Mouse (Mus musculus) MN1 (cell line): ENCODE measurements around the gene Cyb561d1.

Experiments
- DNase-seq: peaks from one replicate; pipeline ENCODE4 v3.0.0-alpha.2; 2016; ENCODE audit warnings: low spot score

Cyb561d1 gene

DNA sequence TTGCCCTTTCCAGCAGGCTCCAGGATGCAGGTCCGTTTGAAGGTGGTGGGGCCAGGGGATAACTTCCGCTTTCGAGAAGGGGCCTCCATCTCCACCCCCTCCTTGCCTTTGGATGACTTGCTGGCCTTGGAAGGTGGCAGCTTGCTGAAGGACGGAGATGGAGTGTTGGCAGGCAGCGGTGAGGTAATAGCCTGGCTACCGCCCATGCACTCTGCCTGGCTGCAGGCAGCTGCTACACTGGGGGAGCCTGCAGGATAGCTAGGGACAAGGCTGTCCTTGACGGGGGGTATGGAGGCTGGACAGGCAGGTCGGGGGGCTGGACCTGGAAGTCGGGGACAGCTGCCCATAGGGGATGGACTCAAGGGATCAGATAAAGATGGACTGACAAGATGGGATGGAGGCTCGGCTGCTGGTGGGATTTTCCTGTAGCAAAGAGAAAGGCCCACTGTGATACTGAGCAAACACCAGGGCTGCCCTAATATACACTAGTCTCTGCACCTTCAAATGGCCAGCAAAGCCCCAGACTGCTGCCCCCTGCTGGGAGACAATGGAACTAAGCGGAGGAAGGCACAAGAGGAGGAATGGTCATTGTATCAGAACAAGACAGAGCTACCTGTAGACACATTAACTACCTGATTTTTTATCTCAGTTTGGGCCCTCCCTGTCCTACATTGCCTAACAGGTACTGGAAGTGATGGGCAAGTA, 2.8 kb upstream of the Cyb561d1 start:
- peak; percentile 73 for DNase-seq

DNA sequence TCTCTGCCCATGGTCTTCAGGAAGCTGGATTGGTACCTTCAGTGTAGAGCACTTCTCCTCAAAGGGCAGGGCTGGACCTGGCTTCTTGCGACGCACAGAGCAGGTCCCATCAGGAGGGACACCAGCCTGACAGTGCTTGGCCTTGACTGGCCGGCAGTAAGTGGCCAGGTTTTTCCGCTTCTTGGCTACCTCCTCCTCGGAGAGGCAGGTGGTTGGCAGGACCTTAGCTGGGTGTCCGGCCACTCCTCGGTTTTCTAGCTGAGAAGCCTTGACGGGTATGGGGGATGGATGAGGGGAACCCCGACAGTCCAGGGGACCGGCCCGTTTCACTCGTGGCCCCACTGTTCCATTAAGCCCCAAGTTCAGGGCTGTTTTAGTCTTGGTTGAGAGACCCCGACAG, 2.2 kb upstream of the Cyb561d1 start:
- no peak for DNase-seq

DNA sequence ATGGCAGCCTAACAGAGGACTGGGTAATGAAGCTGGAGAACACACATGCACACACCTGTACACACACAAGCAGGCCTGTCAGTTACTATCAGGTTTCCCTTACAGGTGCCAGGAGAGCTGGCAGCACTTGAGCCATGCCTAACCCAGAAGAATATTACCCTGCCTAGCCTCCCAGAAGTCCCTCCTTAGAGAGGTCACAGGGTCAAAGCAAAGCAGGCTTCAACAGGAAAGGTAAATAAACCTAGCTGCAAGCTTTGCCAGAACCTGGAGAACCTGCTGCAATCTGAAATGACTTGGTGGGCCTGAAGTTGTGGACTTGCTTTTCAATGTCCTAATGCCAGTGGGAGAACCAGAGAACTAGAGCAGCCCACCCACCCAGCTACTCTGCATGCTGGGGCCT, 1.5 kb upstream of the Cyb561d1 start:
- no peak for DNase-seq

DNA sequence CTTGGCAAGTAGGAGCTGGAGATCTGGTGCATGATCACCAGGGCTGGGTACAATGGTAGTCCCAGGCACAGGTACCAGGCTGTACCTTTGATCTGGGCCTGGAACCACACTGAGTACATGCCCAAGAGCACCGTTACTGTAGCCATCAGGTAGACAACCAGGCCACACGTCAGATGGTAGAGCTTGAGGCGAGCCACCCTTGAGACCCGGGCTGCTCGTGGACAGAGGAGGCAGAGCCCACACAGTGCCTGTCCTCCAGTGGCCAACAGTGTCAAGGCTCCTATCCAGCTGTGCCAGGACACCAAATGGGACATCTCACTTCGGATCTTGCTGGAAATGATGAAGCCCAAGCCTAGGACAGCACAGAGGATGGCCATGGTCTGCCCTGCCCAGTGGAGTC, 1.8 kb downstream of the Cyb561d1 start:
- no peak for DNase-seq

DNA sequence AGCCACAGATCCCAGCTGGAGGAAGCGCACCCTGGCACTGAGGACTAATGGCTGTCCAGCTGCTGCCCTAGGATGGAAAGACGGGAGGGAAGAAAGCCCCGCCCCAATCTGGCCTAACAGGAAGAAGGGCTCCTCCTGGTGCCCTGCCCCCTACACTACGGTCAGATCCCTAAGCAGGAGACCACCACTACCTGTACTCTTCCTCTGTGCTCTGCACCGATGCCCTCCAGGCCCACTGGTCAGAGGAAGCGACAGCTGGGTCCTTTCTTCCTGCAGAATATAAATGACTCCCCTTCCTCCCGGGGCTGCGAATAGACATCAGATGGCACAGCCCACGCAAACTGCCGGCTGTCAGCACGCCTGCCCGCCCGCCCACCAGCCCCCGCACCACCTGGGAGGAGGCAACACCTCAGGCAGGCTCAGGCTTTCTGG, 3.9 kb downstream of the Cyb561d1 start:
- DNase-seq, result no peak

DNA sequence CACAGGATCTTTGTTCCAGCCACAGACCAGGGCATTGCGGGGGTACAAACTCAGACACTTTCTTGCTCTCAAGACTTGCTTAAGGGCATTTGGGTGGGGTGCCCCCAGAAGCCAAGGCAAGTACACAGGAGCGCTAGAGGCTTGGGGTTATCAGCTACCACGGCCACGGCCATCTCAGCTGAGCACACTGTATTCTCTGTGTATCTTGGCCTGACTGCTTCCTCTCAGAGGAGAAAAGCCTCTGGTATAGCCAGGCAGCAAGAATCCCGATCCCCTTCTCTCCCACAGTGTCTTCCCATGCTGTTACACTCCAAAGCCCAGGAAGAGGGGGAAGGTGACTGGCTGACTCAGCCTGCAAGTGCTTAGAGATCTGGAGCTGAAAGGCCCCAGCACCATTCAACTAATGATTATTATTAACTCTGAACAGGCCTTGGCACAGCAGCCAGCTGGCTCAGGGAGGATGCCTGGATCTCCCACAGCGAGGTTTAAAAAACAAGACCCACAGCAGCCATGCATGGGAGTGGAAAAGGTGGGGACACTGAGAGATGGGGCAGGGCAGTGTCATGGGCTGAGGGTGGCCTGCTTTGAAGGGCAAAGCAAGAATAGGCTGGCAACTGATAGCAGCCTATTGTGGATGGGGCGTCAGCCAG, 4.9 kb downstream of the Cyb561d1 start:
- DNase-seq, result peak; percentile 62

DNA sequence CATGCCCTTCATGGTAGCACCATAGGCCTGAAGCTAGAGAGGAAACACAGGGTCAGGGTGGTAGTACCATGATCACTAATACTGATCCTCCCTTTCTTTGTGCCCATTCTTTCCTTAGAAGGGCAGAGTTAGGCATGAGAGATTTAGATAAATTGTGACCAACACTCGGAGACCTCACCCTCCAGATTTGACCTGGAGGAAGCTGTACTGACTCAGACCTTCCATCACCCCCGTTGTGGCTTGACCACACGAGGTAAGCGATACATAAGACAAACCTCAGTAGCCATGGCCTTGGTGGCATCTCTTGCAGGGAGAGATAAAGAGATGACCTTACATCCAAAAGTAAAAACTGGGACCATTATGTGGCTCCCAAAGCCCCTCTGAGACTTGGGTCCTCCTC, 5.7 kb downstream of the Cyb561d1 start:
- DNase-seq, result no peak

DNA sequence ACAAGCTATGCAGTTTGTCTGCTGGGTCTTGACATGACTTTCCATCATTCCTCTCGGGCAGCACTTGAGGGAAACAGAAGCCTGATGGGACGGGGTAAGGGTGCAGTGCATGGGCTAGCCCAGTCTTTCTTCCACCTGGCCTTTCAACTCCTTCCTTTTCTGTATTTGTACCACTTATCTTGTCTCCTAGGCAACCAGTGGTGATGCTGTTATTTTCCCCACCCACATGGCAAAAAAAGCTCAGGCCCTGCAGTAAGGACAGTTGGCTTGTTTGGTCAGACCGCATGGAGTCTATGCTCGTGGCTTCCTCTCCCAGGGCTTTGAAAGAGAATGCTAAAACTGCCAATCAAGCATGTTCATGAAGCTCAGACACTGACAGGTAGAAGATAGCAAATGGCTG, 7.3 kb downstream of the Cyb561d1 start:
- no peak for DNase-seq

DNA sequence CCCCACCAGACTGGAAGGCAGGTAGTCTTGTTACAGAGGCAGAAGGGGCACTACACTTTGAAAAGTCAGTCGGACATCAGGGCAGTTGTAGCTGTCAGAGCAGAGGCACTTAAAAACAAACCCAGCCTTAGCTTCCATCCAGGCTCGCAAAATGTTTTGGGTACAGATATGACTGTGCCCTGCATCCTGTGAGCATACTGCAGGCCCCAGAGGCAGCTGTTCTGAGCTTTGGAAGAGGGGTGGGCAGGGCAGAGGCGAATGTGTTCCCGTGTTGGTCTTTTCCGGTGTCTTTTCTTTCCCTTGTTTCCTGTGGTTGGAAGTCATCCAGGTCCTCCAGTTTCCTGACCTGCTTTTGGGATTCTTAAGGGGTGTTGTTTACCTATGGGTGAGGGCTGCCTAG, 11.1 kb downstream of the Cyb561d1 start:
- no peak for DNase-seq

DNA sequence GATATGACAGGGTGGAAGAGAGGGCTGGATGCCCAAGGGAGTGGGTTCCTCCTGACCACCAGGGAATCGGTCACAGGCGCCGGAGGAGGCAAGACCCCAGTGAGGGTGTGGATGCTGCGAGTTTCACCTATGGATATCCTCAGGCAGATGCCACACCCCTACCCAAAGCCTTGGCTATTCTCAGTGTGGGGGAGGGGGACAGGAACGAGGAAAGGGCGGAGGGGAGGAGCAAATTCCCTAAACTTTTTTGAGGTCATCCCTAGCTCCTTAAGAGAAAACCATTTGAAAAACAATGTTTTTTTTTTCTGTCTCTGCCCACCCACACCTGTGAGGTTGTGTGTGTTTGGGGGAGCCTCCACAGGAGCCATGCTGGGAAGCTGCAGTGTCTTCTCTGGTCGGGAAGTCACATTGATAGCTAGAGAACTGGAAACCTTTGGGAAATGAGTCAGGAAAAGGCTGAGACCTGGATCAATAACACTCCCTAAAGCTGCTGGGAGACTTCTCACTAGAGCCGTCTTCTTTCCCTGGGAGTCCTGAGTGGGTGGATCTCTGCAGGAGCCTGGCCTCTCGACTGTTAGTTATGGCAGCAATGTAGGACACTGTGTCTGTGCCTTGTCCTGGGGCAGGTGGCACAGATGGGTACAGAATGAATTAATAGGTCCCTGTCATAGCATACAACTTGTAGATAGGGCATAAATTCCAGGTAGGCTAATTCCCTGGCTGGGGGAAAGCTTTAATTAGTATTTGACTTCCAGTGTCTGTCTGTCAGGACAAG, 12.1 kb downstream of the Cyb561d1 start:
- DNase-seq, result no peak

DNA sequence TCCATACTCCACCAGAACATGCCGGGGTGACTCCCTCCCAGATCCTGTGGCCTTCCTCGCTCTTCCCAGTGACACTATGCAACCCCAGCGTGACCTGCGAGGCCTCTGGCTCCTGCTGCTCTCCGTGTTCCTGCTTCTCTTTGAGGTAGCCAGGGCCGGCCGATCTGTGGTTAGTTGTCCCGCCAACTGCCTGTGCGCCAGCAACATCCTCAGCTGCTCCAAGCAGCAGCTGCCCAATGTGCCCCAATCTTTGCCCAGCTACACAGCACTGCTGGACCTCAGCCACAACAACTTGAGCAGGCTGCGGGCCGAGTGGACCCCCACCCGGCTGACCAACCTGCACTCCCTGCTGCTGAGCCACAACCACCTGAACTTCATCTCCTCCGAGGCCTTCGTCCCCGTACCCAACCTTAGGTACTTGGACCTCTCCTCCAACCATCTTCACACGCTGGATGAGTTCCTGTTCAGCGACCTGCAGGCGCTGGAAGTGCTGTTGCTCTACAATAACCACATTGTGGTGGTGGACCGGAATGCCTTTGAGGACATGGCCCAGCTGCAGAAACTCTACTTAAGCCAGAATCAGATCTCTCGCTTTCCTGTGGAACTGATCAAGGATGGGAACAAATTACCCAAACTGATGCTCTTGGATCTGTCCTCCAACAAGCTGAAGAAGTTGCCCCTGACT, 13.8 kb downstream of the Cyb561d1 start:
- DNase-seq, result no peak

DNA sequence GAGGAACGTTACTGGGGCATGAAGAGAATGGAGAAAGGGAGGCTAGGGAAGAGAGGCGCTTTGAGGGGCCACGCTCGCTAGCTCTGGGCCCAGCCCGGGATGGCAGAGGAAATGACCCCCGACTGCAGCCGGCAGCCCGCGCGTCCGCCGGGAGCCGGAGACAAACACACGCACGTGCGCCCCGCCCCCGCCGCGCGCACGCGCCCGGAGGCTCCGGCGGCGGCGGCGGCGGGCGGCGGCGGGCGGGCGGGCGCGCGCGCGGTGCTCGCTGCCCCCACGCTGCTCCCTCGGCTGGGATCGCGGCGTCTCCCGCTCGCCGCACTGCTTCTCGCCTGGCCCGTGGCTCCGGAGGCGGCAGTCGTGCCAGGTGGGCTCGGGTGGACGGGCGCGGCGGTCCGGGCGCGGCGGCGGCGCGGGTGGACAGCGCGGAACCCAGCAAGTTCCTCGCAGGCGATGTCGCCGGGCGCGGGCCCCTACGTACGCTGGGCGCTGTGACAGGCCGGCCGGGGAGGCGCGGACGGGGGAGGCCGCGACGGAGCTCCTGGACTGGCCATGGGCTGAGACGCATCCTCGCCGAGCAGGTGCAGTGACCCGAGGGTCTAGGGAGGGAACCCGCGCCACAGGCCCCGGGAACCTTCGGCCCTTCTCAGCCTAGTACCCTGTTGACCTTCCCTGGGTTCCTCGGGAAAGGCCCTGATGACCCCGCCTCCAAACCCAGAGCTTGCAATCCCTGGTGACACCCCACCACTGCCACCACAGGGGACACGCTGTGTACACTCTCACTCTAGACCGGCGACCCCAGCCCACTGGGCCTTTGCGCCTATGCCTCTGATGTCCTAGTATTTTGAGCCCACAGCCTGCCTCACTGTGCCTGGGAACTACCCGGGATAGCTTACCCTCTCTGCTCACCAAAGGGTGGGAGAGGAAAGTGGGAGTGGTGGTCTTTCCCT, 14.6 kb downstream of the Cyb561d1 start, which contains the start of gene Amigo1:
TSS of gene Amigo1 (plus strand) at position 238 of the 950 bp plus-strand sequence.
- DNase-seq, result no peak

DNA sequence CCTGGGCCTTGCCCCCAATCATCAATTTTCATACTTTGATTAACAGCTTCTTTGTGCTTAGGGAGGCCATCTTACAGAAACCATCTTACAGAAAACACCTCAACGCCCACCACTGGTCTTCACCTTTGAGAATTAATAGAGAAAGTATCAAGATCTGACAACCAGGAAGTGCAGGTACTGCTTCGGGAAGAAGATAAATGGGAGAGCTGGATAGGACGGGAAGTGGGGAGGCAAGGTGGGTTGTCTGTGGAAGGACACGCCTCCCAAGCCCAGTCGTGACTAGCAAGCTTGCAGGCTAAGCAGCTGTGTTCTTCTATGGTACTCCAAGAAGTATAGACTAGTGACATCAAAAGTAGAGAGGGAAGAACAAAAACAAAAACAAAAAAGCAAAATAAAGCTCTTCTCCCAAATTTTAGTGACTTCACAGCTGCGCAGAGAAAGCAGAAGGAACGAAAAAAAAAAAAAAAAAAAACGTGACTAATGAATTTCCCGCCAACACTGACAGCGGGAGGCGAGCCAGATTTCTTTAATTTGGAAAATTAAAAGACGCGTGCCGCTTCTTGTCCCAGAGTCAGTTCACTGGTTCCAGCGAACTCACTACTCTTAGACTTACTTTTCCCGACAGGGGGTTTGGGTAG, 15.4 kb downstream of the Cyb561d1 start:
- no peak for DNase-seq

DNA sequence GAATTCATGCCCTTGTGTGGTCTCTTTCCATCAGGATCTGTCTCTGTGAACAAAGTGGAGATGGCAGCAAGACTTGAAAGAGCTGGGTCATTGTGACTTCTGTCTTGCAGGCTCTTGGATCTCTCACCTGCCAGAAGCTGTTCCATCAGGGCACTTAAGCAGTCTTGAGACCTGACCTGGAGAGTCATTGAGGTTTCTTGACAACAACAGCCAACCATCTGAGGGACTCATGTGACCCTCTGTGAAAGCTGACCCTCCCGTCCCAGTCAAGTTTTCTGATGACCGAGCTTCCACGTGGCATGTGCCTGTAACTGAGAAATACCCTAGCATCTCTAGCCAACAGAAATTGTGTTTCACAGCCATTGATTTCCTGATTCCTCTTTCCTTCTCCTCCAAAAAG, 16.3 kb downstream of the Cyb561d1 start:
- DNase-seq, result no peak

DNA sequence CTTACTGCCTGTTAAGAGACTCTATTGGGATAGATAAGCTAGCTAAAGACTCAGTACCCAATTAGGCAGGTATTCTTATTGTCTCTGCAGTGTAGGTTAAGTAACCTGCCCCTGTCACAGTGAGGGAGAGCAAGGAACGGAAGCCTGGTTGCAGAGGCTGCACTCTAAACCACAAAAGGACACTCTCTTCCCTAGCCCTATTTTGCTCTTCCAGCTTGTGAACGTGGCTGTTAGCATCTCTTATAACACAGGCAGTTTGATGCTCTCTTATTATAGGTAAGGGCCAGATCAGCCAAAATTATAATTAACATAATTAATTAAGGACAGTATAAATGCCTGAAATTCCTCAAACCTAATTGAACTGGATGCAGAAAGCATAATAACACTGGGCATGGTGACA, 20.5 kb downstream of the Cyb561d1 start:
- DNase-seq, result no peak

DNA sequence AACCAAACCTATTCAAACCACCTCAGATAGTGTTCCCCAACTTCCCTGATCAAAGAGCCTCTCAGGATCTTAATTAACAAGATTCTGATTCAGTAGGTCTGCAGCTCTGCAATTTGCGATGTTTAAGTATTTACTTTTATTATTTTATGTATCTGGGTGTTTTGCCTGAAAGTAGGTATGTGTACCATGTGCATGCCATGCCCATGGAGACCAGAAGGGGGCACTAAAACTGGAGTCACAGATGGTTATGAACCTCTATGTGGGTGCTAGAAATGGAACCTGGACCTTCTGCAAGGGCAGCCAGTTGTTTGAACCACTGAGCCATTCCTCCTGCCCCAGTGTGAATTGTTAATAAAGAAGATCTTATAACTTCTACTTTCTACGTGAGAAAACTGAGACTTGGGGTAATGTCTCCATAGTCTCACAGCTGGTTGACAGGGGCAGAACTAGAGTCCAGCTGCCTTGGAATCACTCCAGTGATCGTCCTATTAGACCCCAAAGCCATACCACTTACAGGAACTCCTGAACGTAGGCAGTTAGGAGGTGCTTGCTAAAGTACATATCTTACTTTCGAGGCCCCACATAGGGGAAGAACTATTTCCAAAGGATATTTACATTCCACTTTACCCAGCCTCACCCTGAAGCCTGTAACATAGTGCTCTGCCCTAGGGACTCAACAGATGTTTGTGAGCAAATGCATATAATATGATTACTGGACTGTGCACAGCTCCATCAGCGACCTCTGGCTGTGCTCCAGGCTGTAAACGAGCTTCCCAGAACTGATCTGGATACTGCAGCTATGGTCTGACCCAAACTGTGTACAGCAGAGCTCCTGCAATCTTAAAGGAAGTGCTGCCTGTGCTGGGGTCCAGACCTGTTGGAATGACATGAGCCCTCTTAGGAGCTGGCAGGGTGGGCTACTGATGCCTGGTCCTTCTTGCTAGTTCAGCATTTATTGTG, 22.0 kb downstream of the Cyb561d1 start:
- DNase-seq, result peak; percentile 83

DNA sequence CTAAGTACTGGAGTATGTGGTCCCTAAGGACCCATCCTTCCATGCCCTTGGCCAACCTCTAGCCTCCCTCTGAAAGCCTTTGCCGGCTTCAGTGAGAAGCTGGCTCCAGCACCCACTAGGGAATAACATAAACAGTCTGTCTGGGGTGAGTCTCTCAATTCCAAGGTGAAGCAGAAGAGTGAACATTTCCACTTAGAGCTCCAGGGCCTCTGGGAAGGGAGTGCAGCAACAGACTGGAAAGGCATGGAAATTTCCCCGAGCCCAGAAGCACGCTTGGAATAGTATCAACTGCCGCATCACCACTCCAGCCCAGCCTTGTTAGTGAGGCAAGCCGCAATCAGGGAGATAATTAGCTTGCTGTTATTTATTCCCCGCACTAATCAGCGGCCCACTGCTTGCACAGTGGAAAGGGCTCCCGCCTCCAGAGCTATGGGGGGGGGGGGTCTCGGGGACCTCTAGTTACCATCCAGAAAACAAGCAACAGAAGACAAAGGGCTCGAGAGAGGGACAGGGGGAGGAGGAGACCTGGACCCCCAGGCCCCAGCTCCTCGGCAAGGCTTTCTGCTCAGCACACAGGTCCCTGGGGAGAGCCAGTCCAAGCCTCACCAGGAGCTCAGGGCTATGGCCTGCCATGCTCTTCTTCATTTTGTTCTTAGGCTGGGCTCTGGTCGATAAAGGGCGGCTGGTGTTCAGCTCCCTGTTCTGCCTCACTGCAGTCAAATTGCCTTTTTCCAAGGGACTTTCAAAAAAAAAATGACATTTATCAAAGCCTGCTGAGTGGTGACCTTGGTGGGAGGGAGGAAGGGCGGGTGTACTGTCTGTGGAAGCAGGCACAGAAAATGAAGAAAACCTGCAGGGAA, 26.1 kb downstream of the Cyb561d1 start:
- DNase-seq, result peak; percentile 82

DNA sequence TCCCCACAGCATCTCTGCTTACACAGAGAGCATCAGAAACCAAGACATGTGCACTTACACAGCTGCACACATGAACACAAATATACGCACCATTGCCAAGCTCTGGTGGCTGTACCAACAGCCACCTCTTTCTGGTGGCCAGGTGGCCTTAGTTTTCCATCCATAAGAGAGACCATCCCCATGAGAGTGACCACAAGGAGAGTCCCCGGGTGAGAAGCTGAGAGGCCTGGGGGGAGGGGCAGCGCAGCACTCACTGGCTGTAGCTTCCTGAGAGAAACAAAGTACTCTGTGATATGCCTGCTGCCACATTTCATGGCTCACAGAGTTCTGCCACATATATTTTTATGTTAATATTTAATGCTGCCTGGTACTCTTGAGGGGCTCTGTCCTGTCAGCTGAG, 31.8 kb downstream of the Cyb561d1 start:
- no peak for DNase-seq

DNA sequence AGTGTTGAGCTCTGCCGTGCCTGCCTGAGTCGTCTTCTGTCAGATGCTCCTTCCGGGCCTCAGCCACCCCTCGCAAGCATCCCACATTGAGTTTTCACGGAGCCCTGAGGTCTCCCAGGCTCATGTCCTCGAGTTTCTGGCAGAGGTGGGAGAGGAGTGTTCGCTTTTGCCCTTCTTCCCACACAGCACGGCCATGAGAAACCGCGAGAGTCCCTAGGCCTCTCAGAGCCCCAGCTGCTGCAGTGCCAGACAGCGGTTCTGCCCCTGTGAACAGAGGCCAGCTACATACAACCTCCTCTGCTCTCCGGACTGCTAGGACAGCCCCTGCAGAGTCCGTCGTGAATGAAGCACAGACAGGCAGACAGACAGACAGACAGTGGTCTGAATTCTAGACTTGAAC, 33.5 kb downstream of the Cyb561d1 start:
- DNase-seq, result no peak
